Comparison of ENCODE assay signal across 9 mouse cellular contexts in the genomic region with DNA sequence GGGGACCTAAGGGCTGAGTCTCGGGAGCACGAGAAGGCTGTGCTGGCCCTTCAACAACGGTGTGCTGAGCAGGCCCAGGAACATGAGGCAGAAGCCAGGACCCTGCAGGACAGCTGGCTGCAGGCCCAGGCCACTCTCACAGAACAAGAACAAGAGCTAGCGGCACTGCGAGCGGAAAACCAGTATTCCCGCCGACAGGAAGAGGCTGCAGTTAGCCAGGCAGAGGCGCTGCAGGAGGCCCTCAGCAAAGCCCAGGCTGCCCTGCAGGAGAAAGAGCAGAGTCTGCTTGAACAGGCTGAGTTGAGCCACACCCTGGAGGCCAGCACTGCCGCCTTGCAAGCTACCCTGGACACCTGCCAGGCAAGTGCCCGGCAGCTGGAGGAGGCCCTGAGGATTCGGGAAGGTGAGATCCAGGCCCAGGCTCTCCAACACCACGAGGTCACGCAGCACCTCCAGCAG. TPM values are rescaled to one million over a fixed set of nuclear protein-coding genes. Genes with fewer than 3 reads are reported as not detected.
DNase-seq lines count a peak whose midpoint lies in the region; ATAC-seq lines count a peak whose summit lies in the region.
"Had no signal": no experiment of that assay in that cellular context is flagged by ENCODE, and none has a peak within 500 bp of the region (broad histone marks: within the 10 kb centered on the region; RNA-seq: fewer than 3 reads in every experiment).

No protein-coding gene starts in this region.

- 82% methylated on average over 14 of the region's 14 CpGs for WGBS in embryonic facial prominence, embryonic 14.5 days
- 91% methylated on average over 14 of the region's 14 CpGs for WGBS in embryonic facial prominence, embryonic 10.5 days

- no peak overlapping the region for H3K4me2 ChIP-seq in embryonic facial prominence, embryonic 14.5 days (ENCODE audit: low read depth, low read length)

- H3K36me3 ChIP-seq in embryonic facial prominence, embryonic 14.5 days (ENCODE audit: control insufficient read depth, insufficient read depth, low read length): peaks cover 96% of the 10 kb centered on the region
- peaks cover 100% of the 10 kb centered on the region for H3K36me3 ChIP-seq in embryonic facial prominence, embryonic 10.5 days (replicated peaks)

- H3K9ac ChIP-seq in embryonic facial prominence, embryonic 14.5 days (ENCODE audit: low read depth, low read length): no peak overlapping the region

- no peaks in the 10 kb centered on the region for H3K4me1 ChIP-seq in embryonic facial prominence, embryonic 14.5 days (ENCODE audit: control insufficient read depth, insufficient read depth, low read length)
- H3K4me1 ChIP-seq in embryonic facial prominence, embryonic 10.5 days: no peaks in the 10 kb centered on the region

- no peaks in the 10 kb centered on the region for H3K9me3 ChIP-seq in embryonic facial prominence, embryonic 14.5 days (ENCODE audit: control insufficient read depth, low read length)
- no peaks in the 10 kb centered on the region for H3K9me3 ChIP-seq in embryonic facial prominence, embryonic 10.5 days
- H3K9me3 ChIP-seq: megakaryocyte, embryonic 14.5 days had no signal

- no peak for ATAC-seq in embryonic facial prominence, embryonic 14.5 days (ENCODE audit: low read depth)
- ATAC-seq in erythroid progenitor cell, adult 5-6 weeks (replicated peaks; ENCODE audit: low FRiP score, poor library complexity, severe bottlenecking): peak; percentile 80

- no peaks in the 10 kb centered on the region for H3K27me3 ChIP-seq in embryonic facial prominence, embryonic 14.5 days (replicated peaks; ENCODE audit: control insufficient read depth, insufficient read depth, low read length)
- no peaks in the 10 kb centered on the region for H3K27me3 ChIP-seq in embryonic facial prominence, embryonic 10.5 days (replicated peaks; ENCODE audit: low read depth, poor library complexity, severe bottlenecking)
- H3K27me3 ChIP-seq: megakaryocyte, embryonic 14.5 days had no signal

- H3K4me3 ChIP-seq in embryonic facial prominence, embryonic 14.5 days (ENCODE audit: low read depth, low read length): no peak overlapping the region
- no peak overlapping the region for H3K4me3 ChIP-seq in embryonic facial prominence, embryonic 10.5 days
- H3K4me3 ChIP-seq: megakaryocyte, embryonic 14.5 days had no signal

- peak; percentile 8 for DNase-seq in embryonic facial prominence, embryonic 14.5 days (ENCODE audit: low spot score)
- no peak for DNase-seq in embryonic facial prominence, embryonic 10.5 days (ENCODE audit: low spot score)
- peak; percentile 54 for DNase-seq in NIH3T3 (ENCODE audit: low read depth)
- DNase-seq in heart, postnatal 10 days: peak; percentile 75 to 80
- peak; percentile 63 for DNase-seq in left cerebral cortex, postnatal 14 days (ENCODE audit: low spot score in 2 of 2)
- peak; percentile 32 for DNase-seq in ovary, postnatal 14 days (ENCODE audit: low spot score)
- no peak for DNase-seq in natural killer cell, adult 2 months (ENCODE audit: low spot score in 2 of 2)

- intact Hi-C loops in heart, postnatal 10 days (cut with DNase I): no loop called here
- intact Hi-C loops in left cerebral cortex, postnatal 14 days (cut with DNase I): no loop called here

- no peak overlapping the region for H3K27ac ChIP-seq in embryonic facial prominence, embryonic 14.5 days (replicated peaks; ENCODE audit: low read depth, low read length)
- no peak overlapping the region for H3K27ac ChIP-seq in embryonic facial prominence, embryonic 10.5 days (replicated peaks)

RNA-seq across cellular contexts. Expression of a gene that starts 15.9 kb away (rescaled TPM):
- 0.90 and 1.4 TPM in 2 replicates for polyA plus RNA-seq in embryonic facial prominence, embryonic 14.5 days (2014; fragmentation: Nextera tagmentation; extraction: Ambion mirVana)
- polyA plus RNA-seq in embryonic facial prominence, embryonic 10.5 days (2016; fragmentation: Nextera tagmentation; extraction: Ambion mirVana): 0.91 and 1.4 TPM in 2 replicates
- not detected in 2 replicates for total RNA-seq in erythroid progenitor cell, adult 5-6 weeks (2015; ENCODE audit: low replicate concordance)
- 0.26 TPM in 1 of 2 replicates, not detected in the other for total RNA-seq in erythroid progenitor cell, adult 5-6 weeks (2017; ENCODE audit: low replicate concordance)
- under 1 TPM; 0.27 to 0.74 TPM for total RNA-seq in heart, postnatal 10 days (2021)
- total RNA-seq in left cerebral cortex, postnatal 14 days (2021): 1 to 10 TPM in 1 of 2 experiments, under 1 TPM in 1; 0.88 to 1.3 TPM

RNA-seq across cellular contexts. Expression of a gene that starts 16.0 kb away (rescaled TPM):
- polyA plus RNA-seq in embryonic facial prominence, embryonic 14.5 days (2014; fragmentation: Nextera tagmentation; extraction: Ambion mirVana): 235 and 269 TPM in 2 replicates
- polyA plus RNA-seq in embryonic facial prominence, embryonic 10.5 days (2016; fragmentation: Nextera tagmentation; extraction: Ambion mirVana): 178 and 183 TPM in 2 replicates
- total RNA-seq in erythroid progenitor cell, adult 5-6 weeks (2015; ENCODE audit: low replicate concordance): 59.5 and 136 TPM in 2 replicates
- 18.6 and 22.6 TPM in 2 replicates for total RNA-seq in erythroid progenitor cell, adult 5-6 weeks (2017; ENCODE audit: low replicate concordance)
- total RNA-seq in heart, postnatal 10 days (2021): 10 to 100 TPM; 80.4 to 94.0 TPM
- 100 to 1,000 TPM; 180 to 200 TPM for total RNA-seq in left cerebral cortex, postnatal 14 days (2021)

RNA-seq across cellular contexts. Expression of a gene that starts 35.6 kb away (rescaled TPM):
- 17.6 TPM in 2 replicates for polyA plus RNA-seq in embryonic facial prominence, embryonic 14.5 days (2014; fragmentation: Nextera tagmentation; extraction: Ambion mirVana)
- polyA plus RNA-seq in embryonic facial prominence, embryonic 10.5 days (2016; fragmentation: Nextera tagmentation; extraction: Ambion mirVana): 29.8 and 31.4 TPM in 2 replicates
- total RNA-seq in erythroid progenitor cell, adult 5-6 weeks (2015; ENCODE audit: low replicate concordance): 4.2 and 32.4 TPM in 2 replicates
- 18.5 and 19.2 TPM in 2 replicates for total RNA-seq in erythroid progenitor cell, adult 5-6 weeks (2017; ENCODE audit: low replicate concordance)
- 10 to 100 TPM in 1 of 2 experiments, 1 to 10 TPM in 1; 8.8 to 11.1 TPM for total RNA-seq in heart, postnatal 10 days (2021)
- total RNA-seq in left cerebral cortex, postnatal 14 days (2021): 10 to 100 TPM; 15.1 to 16.3 TPM

RNA-seq across cellular contexts. Expression of a gene that starts 46.7 kb away (rescaled TPM):
- 3.3 and 3.8 TPM in 2 replicates for polyA plus RNA-seq in embryonic facial prominence, embryonic 14.5 days (2014; fragmentation: Nextera tagmentation; extraction: Ambion mirVana)
- 0.52 and 0.91 TPM in 2 replicates for polyA plus RNA-seq in embryonic facial prominence, embryonic 10.5 days (2016; fragmentation: Nextera tagmentation; extraction: Ambion mirVana)
- total RNA-seq in erythroid progenitor cell, adult 5-6 weeks (2015; ENCODE audit: low replicate concordance): not detected in 2 replicates
- not detected in 2 replicates for total RNA-seq in erythroid progenitor cell, adult 5-6 weeks (2017; ENCODE audit: low replicate concordance)
- total RNA-seq in heart, postnatal 10 days (2021): not detected
- under 1 TPM; 0.29 to 0.55 TPM for total RNA-seq in left cerebral cortex, postnatal 14 days (2021)

RNA-seq across cellular contexts. Expression of a gene that starts 51.4 kb away (rescaled TPM):
- polyA plus RNA-seq in embryonic facial prominence, embryonic 14.5 days (2014; fragmentation: Nextera tagmentation; extraction: Ambion mirVana): not detected in 2 replicates
- 0.12 TPM in 1 of 2 replicates, not detected in the other for polyA plus RNA-seq in embryonic facial prominence, embryonic 10.5 days (2016; fragmentation: Nextera tagmentation; extraction: Ambion mirVana)
- total RNA-seq in erythroid progenitor cell, adult 5-6 weeks (2015; ENCODE audit: low replicate concordance): not detected in 2 replicates
- not detected in 2 replicates for total RNA-seq in erythroid progenitor cell, adult 5-6 weeks (2017; ENCODE audit: low replicate concordance)
- not detected for total RNA-seq in heart, postnatal 10 days (2021)
- not detected for total RNA-seq in left cerebral cortex, postnatal 14 days (2021)

Comparison
In these comparisons a context has a peak if more than half of its experiments do, and no peak if none do; other contexts are left out.
1. DNase-seq: peak in embryonic facial prominence, embryonic 14.5 days (single experiment), NIH3T3 (single experiment), heart, postnatal 10 days (2 of 2), left cerebral cortex, postnatal 14 days (2 of 2) and ovary, postnatal 14 days (single experiment); none in embryonic facial prominence, embryonic 10.5 days (single experiment) and natural killer cell, adult 2 months (0 of 2).